ENCODE assay signal across 20 mouse cellular contexts in genomic region chr16:32138954-32139353, GRCm38 (mm10). TPM values are rescaled to one million over a fixed set of nuclear protein-coding genes. Genes with fewer than 3 reads are reported as not detected.
"Had no signal": no experiment of that assay in that cellular context is flagged by ENCODE, and none has a peak within 500 bp of the region (broad histone marks: within the 10 kb centered on the region; RNA-seq: fewer than 3 reads in every experiment).

No protein-coding gene starts in this region.

- H3K4me3 ChIP-seq: intestine, embryonic 15.5 days; kidney, embryonic 15.5 days; limb, embryonic 12.5 days; liver, embryonic 13.5 days; lung, embryonic 15.5 days; myocyte; neural tube, embryonic 15.5 days had no signal

- H3K9me3 ChIP-seq: intestine, embryonic 15.5 days; lung, embryonic 15.5 days had no signal

- DNase-seq: kidney, adult 18-20 months; kidney, postnatal 14 days; liver; liver, embryonic 13.5 days; liver, postnatal 0 days; lung, postnatal 14 days; midbrain, embryonic 14.5 days; right cerebral cortex, postnatal 4 days; spleen, adult 18-20 months; thymus, adult 2 months; thymus, postnatal 25 days had no signal

- H3K27ac ChIP-seq: intestine, embryonic 15.5 days; kidney, embryonic 15.5 days; limb, embryonic 12.5 days; liver, embryonic 13.5 days; lung, embryonic 15.5 days; neural tube, embryonic 15.5 days had no signal

- H3K27me3 ChIP-seq: intestine, embryonic 15.5 days; kidney, embryonic 15.5 days; limb, embryonic 12.5 days; liver, embryonic 13.5 days; lung, embryonic 15.5 days; neural tube, embryonic 15.5 days had no signal

- H3K4me1 ChIP-seq: intestine, embryonic 15.5 days; kidney, embryonic 15.5 days; limb, embryonic 12.5 days; lung, embryonic 15.5 days; neural tube, embryonic 15.5 days had no signal

RNA-seq across cellular contexts. Expression of gene Nrros, which starts 26.4 kb away (rescaled TPM):
- polyA plus RNA-seq: myocyte had no signal

RNA-seq across cellular contexts. Expression of gene Bex6, which starts 40.7 kb away (rescaled TPM):
- total RNA-seq: left cerebral cortex, adult 8-10 months; left cerebral cortex, postnatal 36 days had no signal
- polyA plus RNA-seq: kidney, embryonic 15.5 days; large intestine, adult 2 months; limb, embryonic 12.5 days; midbrain, embryonic 14.5 days; myocyte; neural tube, embryonic 15.5 days had no signal
